Mouse (Mus musculus) bone marrow macrophage, adult 2 months (primary cell): ENCODE measurements around the gene Pid1.

ENCODE experiments used
- CTCF ChIP-seq: IDR thresholded peaks from 2 replicates; pipeline ENCODE4 v1.5.1; 2012; ENCODE audit warnings: low read depth, mild to moderate bottlenecking, low read length, moderate library complexity
- POLR2A ChIP-seq: IDR thresholded peaks from 2 replicates; pipeline ENCODE4 v1.6.1; 2012; ENCODE audit warnings: mild to moderate bottlenecking, low read depth, low read length, borderline replicate concordance

GRCm38 (mm10) chr1:84318569-84318968 lies 45.4 kb downstream of the Pid1 start:
- no peak for TF ChIP-seq POLR2A
- TF ChIP-seq CTCF, result no peak
